Comparison of ENCODE assay signal across 9 mouse cellular contexts in the genomic region with DNA sequence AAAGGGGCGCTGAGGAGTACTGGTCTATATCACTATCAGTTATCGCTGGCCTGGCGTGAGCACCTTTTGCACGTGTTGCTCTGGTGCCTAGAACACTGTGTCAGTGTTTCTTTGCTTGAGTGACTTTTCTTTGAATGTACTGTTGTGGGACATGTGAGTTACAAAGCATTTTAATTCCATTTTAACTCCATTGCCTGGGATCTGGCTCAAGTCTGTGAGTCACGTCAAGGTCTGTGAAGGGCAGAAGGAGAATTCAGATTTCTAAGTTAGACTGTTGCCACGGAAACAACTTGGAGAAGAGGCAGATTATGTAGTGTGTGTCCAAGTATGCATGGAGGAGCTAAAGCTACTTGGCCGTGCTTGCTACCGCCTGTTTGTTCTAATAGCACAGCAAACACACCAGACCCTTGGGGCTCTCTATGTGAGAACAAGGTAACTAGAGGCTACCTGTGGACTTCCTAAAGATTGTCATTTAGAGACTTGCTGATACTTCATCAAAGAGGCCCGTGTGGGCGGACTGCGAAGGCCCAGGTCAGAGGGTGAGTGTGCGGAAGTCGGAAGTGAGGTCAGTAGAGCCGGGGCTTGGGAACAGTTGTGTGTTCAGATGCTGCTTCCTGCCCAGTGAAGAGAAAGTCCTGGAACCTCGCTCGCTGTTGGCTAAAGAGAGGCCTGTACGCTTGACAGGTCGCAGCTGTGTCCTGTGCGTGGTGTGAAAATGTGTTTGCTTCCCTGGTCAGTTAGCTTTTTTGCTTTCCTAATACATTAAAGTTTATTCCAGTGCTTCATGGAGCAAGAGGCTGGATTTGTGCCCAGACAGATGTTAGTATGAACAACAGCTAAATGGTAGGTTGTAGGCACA. TPM values are rescaled to one million over a fixed set of nuclear protein-coding genes. Genes with fewer than 3 reads are reported as not detected.
A peak's percentile ranks its signal among the peaks of the same experiment; 100 is the strongest.
DNase-seq lines count a peak whose midpoint lies in the region; ATAC-seq and TF ChIP-seq lines count a peak whose summit lies in the region.
"Had no signal": no experiment of that assay in that cellular context is flagged by ENCODE, and none has a peak within 500 bp of the region (broad histone marks: within the 10 kb centered on the region; RNA-seq: fewer than 3 reads in every experiment).

No protein-coding gene starts in this region.

- peaks cover 17% of the 10 kb centered on the region for H3K36me3 ChIP-seq in heart, embryonic 10.5 days
- no peaks in the 10 kb centered on the region for H3K36me3 ChIP-seq in kidney, embryonic 16.5 days (ENCODE audit: insufficient read depth, low read length)
- no peaks in the 10 kb centered on the region for H3K36me3 ChIP-seq in midbrain, postnatal 0 days (ENCODE audit: insufficient read depth, low read length)
- H3K36me3 ChIP-seq: limb, embryonic 13.5 days had no signal

- no peaks in the 10 kb centered on the region for H3K27me3 ChIP-seq in heart, embryonic 10.5 days (ENCODE audit: insufficient read depth, poor library complexity, severe bottlenecking)
- H3K27me3 ChIP-seq in kidney, embryonic 16.5 days (ENCODE audit: insufficient read depth, low read length) = no peaks in the 10 kb centered on the region
- H3K27me3 ChIP-seq in midbrain, postnatal 0 days (ENCODE audit: insufficient read depth, low read length) = no peaks in the 10 kb centered on the region
- H3K27me3 ChIP-seq: limb, embryonic 13.5 days had no signal

- peak overlapping the region; percentile 70; the same call in 1 of the 2 replicates for H3K27ac ChIP-seq in heart, embryonic 10.5 days
- H3K27ac ChIP-seq in kidney, embryonic 16.5 days (ENCODE audit: low read length) = peak overlapping the region; percentile 90
- peak overlapping the region; percentile 26; the same call in 1 of the 2 replicates for H3K27ac ChIP-seq in midbrain, postnatal 0 days (ENCODE audit: low read depth, low read length)
- H3K27ac ChIP-seq: limb, embryonic 13.5 days had no signal

- H3K4me1 ChIP-seq in heart, embryonic 10.5 days = peaks cover 57% of the 10 kb centered on the region
- H3K4me1 ChIP-seq in kidney, embryonic 16.5 days (ENCODE audit: insufficient read depth, low read length) = peaks cover 48% of the 10 kb centered on the region
- no peaks in the 10 kb centered on the region; the same call in none of the 2 replicates for H3K4me1 ChIP-seq in midbrain, postnatal 0 days (ENCODE audit: insufficient read depth, low read length)

- WGBS in heart, embryonic 10.5 days = 77% methylated on average over 19 of the region's 19 CpGs
- 45% methylated on average over 19 of the region's 19 CpGs for WGBS in kidney, embryonic 16.5 days
- WGBS in midbrain, postnatal 0 days = 62% methylated on average over 19 of the region's 19 CpGs

- H3K9ac ChIP-seq in kidney, embryonic 16.5 days (replicated peaks; ENCODE audit: low read length) = peak overlapping the region; percentile 13; the same call in 1 of the 2 replicates
- H3K9ac ChIP-seq in midbrain, postnatal 0 days (replicated peaks; ENCODE audit: low read length, poor library complexity, severe bottlenecking) = no peak overlapping the region
- H3K9ac ChIP-seq: limb, embryonic 13.5 days had no signal

- ATAC-seq in kidney, embryonic 16.5 days (ENCODE audit: low FRiP score, low TSS enrichment) = peak; percentile 87
- ATAC-seq in midbrain, postnatal 0 days (ENCODE audit: low FRiP score) = no peak

- no peak for TF ChIP-seq CTCF in midbrain, postnatal 0 days (IDR thresholded peaks at IDR 0.05)

- peak; percentile 77 for DNase-seq in 3T3-L1 (ENCODE audit: low read depth, low spot score)
- peak; percentile 85 for DNase-seq in adipocyte (ENCODE audit: low spot score)
- no peak for DNase-seq in heart, embryonic 10.5 days (ENCODE audit: low spot score)
- DNase-seq in midbrain, postnatal 0 days (ENCODE audit: low spot score) = peak; percentile 58
- DNase-seq in cerebellum, adult 11-12 months = no peak
- DNase-seq in cerebellum, adult 18-20 months = no peak
- DNase-seq in spleen, adult 18-20 months = no peak

- no peak overlapping the region for H3K4me3 ChIP-seq in heart, embryonic 10.5 days
- H3K4me3 ChIP-seq in kidney, embryonic 16.5 days (ENCODE audit: low read length) = no peak overlapping the region
- no peak overlapping the region for H3K4me3 ChIP-seq in midbrain, postnatal 0 days (ENCODE audit: low read depth, low read length)
- H3K4me3 ChIP-seq: limb, embryonic 13.5 days had no signal

- H3K9me3 ChIP-seq in heart, embryonic 10.5 days = no peaks in the 10 kb centered on the region
- H3K9me3 ChIP-seq in kidney, embryonic 16.5 days (ENCODE audit: low read length) = peaks cover 5% of the 10 kb centered on the region; the same call in 1 of the 2 replicates
- no peaks in the 10 kb centered on the region for H3K9me3 ChIP-seq in midbrain, postnatal 0 days (ENCODE audit: low read length)
- H3K9me3 ChIP-seq: limb, embryonic 13.5 days had no signal

- peak overlapping the region; percentile 22; the same call in 1 of the 2 replicates for H3K4me2 ChIP-seq in kidney, embryonic 16.5 days (replicated peaks; ENCODE audit: low read depth, low read length)
- H3K4me2 ChIP-seq in midbrain, postnatal 0 days (ENCODE audit: low read depth, low read length, poor library complexity, severe bottlenecking) = no peak overlapping the region; the same call in 1 of the 2 replicates
- H3K4me2 ChIP-seq: limb, embryonic 13.5 days had no signal

RNA-seq across cellular contexts. Expression of a gene that starts 41.0 kb away (rescaled TPM):
- polyA plus RNA-seq in heart, embryonic 10.5 days (2016; fragmentation: Nextera tagmentation; extraction: Ambion mirVana) = 128 and 173 TPM in 2 replicates
- polyA plus RNA-seq in kidney, embryonic 16.5 days (2015; fragmentation: Nextera tagmentation; extraction: Ambion mirVana) = 85.1 and 87.0 TPM in 2 replicates
- 54.6 and 61.4 TPM in 2 replicates for total RNA-seq in midbrain, postnatal 0 days (2014; rRNA removed)
- 49.1 and 51.9 TPM in 2 replicates for polyA plus RNA-seq in midbrain, postnatal 0 days (2015; fragmentation: Nextera tagmentation; extraction: Ambion mirVana)

Comparison
In these comparisons a context has a peak if more than half of its experiments do, and no peak if none do; other contexts are left out.
1. DNase-seq: peak in 3T3-L1 (single experiment), adipocyte (single experiment) and midbrain, postnatal 0 days (single experiment); none in heart, embryonic 10.5 days (single experiment), cerebellum, adult 11-12 months (single experiment), cerebellum, adult 18-20 months (0 of 2) and spleen, adult 18-20 months (0 of 2).
2. H3K27ac ChIP-seq: peak in every context shown above with its lines; median percentile 90 in kidney, embryonic 16.5 days; 70 in heart, embryonic 10.5 days; 26 in midbrain, postnatal 0 days.